10 mouse cellular contexts compared by ENCODE assay signal in genomic region chr10:42989910-42990309, GRCm38 (mm10).
A peak's percentile ranks its signal among the peaks of the same experiment; 100 is the strongest.
DNase-seq lines count a peak whose midpoint lies in the region; ATAC-seq and TF ChIP-seq lines count a peak whose summit lies in the region.
"Had no signal": no experiment of that assay in that cellular context is flagged by ENCODE, and none has a peak within 500 bp of the region (broad histone marks: within the 10 kb centered on the region; RNA-seq: fewer than 3 reads in every experiment).

No protein-coding gene starts in this region.

- ATAC-seq in hindbrain, embryonic 11.5 days (ENCODE audit: low FRiP score): no peak
- no peak for ATAC-seq in hindbrain, embryonic 12.5 days (ENCODE audit: low FRiP score)
- ATAC-seq in stomach, postnatal 0 days (ENCODE audit: low FRiP score, low TSS enrichment): no peak; the same call in 1 of the 2 replicates

- 34% methylated on average over 6 of the region's 6 CpGs for WGBS in hindbrain, embryonic 11.5 days
- 34% methylated on average over 6 of the region's 6 CpGs for WGBS in hindbrain, embryonic 12.5 days
- WGBS in heart, embryonic 10.5 days: 31% methylated on average over 6 of the region's 6 CpGs
- WGBS in stomach, postnatal 0 days: 27% methylated on average over 6 of the region's 6 CpGs

- no peaks in the 10 kb centered on the region for H3K36me3 ChIP-seq in hindbrain, embryonic 11.5 days (ENCODE audit: control insufficient read depth, insufficient read depth, low read length)
- H3K36me3 ChIP-seq in hindbrain, embryonic 12.5 days: no peaks in the 10 kb centered on the region
- no peaks in the 10 kb centered on the region for H3K36me3 ChIP-seq in heart, embryonic 10.5 days
- no peaks in the 10 kb centered on the region for H3K36me3 ChIP-seq in stomach, postnatal 0 days (ENCODE audit: control insufficient read depth, insufficient read depth, low read length)
- H3K36me3 ChIP-seq: embryonic facial prominence, embryonic 15.5 days; lung, embryonic 15.5 days had no signal

- no peaks in the 10 kb centered on the region for H3K9me3 ChIP-seq in hindbrain, embryonic 11.5 days (ENCODE audit: control insufficient read depth, low read length)
- no peaks in the 10 kb centered on the region for H3K9me3 ChIP-seq in hindbrain, embryonic 12.5 days (replicated peaks)
- H3K9me3 ChIP-seq in heart, embryonic 10.5 days: no peaks in the 10 kb centered on the region
- H3K9me3 ChIP-seq in stomach, postnatal 0 days (ENCODE audit: control insufficient read depth, low read length): no peaks in the 10 kb centered on the region
- H3K9me3 ChIP-seq: embryonic facial prominence, embryonic 15.5 days; lung, embryonic 15.5 days had no signal

- DNase-seq in hindbrain, embryonic 11.5 days (ENCODE audit: low spot score): peak; percentile 86
- DNase-seq in 416B (ENCODE audit: low read depth) (peak; percentile 77), NIH3T3 (ENCODE audit: low read depth) (peak; percentile 85)
- DNase-seq in cerebellum, postnatal 10 days: peak; percentile 80 to 86
- DNase-seq in heart, embryonic 10.5 days (ENCODE audit: low spot score): peak; percentile 79
- DNase-seq in lung, postnatal 10 days: peak; percentile 66
- DNase-seq in stomach, postnatal 0 days (ENCODE audit: low spot score): peak; percentile 76

- no peak overlapping the region for H3K4me2 ChIP-seq in hindbrain, embryonic 11.5 days (replicated peaks; ENCODE audit: low read depth, low read length)
- no peak overlapping the region for H3K4me2 ChIP-seq in hindbrain, embryonic 12.5 days (replicated peaks)
- H3K4me2 ChIP-seq in stomach, postnatal 0 days (replicated peaks; ENCODE audit: low read depth): no peak overlapping the region
- H3K4me2 ChIP-seq: embryonic facial prominence, embryonic 15.5 days; lung, embryonic 15.5 days had no signal

- TF ChIP-seq CTCF in stomach, postnatal 0 days (IDR thresholded peaks at IDR 0.05; ENCODE audit: low read depth): peak; percentile 95

- H3K4me3 ChIP-seq in hindbrain, embryonic 11.5 days (ENCODE audit: low read depth, low read length): no peak overlapping the region
- no peak overlapping the region for H3K4me3 ChIP-seq in hindbrain, embryonic 12.5 days
- H3K4me3 ChIP-seq in heart, embryonic 10.5 days: no peak overlapping the region
- H3K4me3 ChIP-seq in stomach, postnatal 0 days (ENCODE audit: low read depth, low read length): no peak overlapping the region
- H3K4me3 ChIP-seq: embryonic facial prominence, embryonic 15.5 days; lung, embryonic 15.5 days had no signal

- H3K4me1 ChIP-seq in hindbrain, embryonic 11.5 days (replicated peaks; ENCODE audit: control insufficient read depth, insufficient read depth, low read length): peaks cover 7% of the 10 kb centered on the region; the same call in 1 of the 2 replicates
- H3K4me1 ChIP-seq in hindbrain, embryonic 12.5 days: peaks cover 30% of the 10 kb centered on the region
- peaks cover 19% of the 10 kb centered on the region for H3K4me1 ChIP-seq in heart, embryonic 10.5 days
- no peaks in the 10 kb centered on the region for H3K4me1 ChIP-seq in stomach, postnatal 0 days (replicated peaks; ENCODE audit: control insufficient read depth, insufficient read depth)

- H3K27me3 ChIP-seq in hindbrain, embryonic 11.5 days (ENCODE audit: control insufficient read depth, insufficient read depth, low read length): peaks cover 2% of the 10 kb centered on the region; the same call in 1 of the 2 replicates
- H3K27me3 ChIP-seq in hindbrain, embryonic 12.5 days: peaks cover 4% of the 10 kb centered on the region
- H3K27me3 ChIP-seq in heart, embryonic 10.5 days (ENCODE audit: insufficient read depth, poor library complexity, severe bottlenecking): peaks cover 34% of the 10 kb centered on the region
- no peaks in the 10 kb centered on the region for H3K27me3 ChIP-seq in stomach, postnatal 0 days (ENCODE audit: control insufficient read depth, insufficient read depth, low read length)
- H3K27me3 ChIP-seq: embryonic facial prominence, embryonic 15.5 days had no signal

- TF ChIP-seq EP300 in stomach, postnatal 0 days (optimal IDR thresholded peaks at IDR 0.05): no peak

- H3K27ac ChIP-seq in hindbrain, embryonic 11.5 days (ENCODE audit: low read depth, low read length): no peak overlapping the region
- no peak overlapping the region for H3K27ac ChIP-seq in hindbrain, embryonic 12.5 days
- no peak overlapping the region for H3K27ac ChIP-seq in heart, embryonic 10.5 days
- H3K27ac ChIP-seq in stomach, postnatal 0 days (replicated peaks): no peak overlapping the region
- H3K27ac ChIP-seq: embryonic facial prominence, embryonic 15.5 days; lung, embryonic 15.5 days had no signal

- no peak overlapping the region for H3K9ac ChIP-seq in hindbrain, embryonic 11.5 days (ENCODE audit: low read depth, low read length)
- H3K9ac ChIP-seq in hindbrain, embryonic 12.5 days: no peak overlapping the region
- H3K9ac ChIP-seq in stomach, postnatal 0 days (ENCODE audit: low read length): no peak overlapping the region
- H3K9ac ChIP-seq: embryonic facial prominence, embryonic 15.5 days; lung, embryonic 15.5 days had no signal
